Mouse (Mus musculus): ENCODE data around the gene Trak1.

GRCm38 (mm10) chr9:121271561-121271960 is 25.7 kb upstream of the Trak1 start:
- TF ChIP-seq POLR2A (IDR thresholded peaks at IDR 0.05; ENCODE audit: borderline replicate concordance, insufficient read depth, low read length) (no peak), CTCF (IDR thresholded peaks at IDR 0.05; ENCODE audit: borderline replicate concordance, insufficient read depth, low read depth, low read length) (no peak)

All from cerebellum, adult 2 months (tissue).